Mouse (Mus musculus): Measurements from ENCODE around the gene Trim28. TPM values are rescaled to one million over a fixed set of nuclear protein-coding genes. Genes with fewer than 3 reads are reported as not detected.
A peak's percentile ranks its signal among the peaks of the same experiment; 100 is the strongest.

The Trim28 gene
- 352 and 453 TPM in 2 replicates for polyA plus RNA-seq (2011; ENCODE audit: insufficient read length, low read depth, missing spikeins)

DNA sequence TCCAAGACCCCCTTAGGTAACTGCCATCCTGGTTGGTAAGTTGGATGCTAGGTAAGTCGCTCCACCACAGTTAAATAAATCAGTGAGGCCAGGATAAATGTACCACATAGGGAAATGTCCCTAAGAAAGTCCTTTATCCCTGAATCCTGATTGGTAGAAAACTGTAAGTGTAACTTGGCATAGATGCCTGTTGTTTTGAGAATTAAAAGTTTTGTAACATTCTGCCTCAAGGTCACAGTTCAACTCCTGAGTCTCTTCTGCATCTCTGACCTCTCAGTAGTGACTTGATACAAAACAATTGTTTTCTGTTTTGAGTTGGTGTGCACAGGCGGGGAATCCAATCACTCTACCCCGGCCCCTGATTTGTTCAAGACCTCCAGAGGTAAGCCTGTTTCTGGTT lies at the start of gene Trim28:
Gene Trim28, plus strand, starts transcription at position 264 of the 400 bp plus-strand sequence.
- Histone ChIP-seq H3K4me3 (ENCODE audit: insufficient read depth, low read length) (no peak within 1 kb of the TSS), H3K4me1 (ENCODE audit: control insufficient read depth, insufficient read depth, low read length) (no peaks in the 10 kb centered on the region), H3K27ac (ENCODE audit: insufficient read depth, low read length) (no peak within 1 kb of the TSS)
- TF ChIP-seq CTCF (IDR thresholded peaks at IDR 0.05; ENCODE audit: borderline replicate concordance, insufficient read depth, low read length) = no peak
- TF ChIP-seq POLR2A (IDR thresholded peaks at IDR 0.05; ENCODE audit: low read depth, low read length) = no peak

DNA sequence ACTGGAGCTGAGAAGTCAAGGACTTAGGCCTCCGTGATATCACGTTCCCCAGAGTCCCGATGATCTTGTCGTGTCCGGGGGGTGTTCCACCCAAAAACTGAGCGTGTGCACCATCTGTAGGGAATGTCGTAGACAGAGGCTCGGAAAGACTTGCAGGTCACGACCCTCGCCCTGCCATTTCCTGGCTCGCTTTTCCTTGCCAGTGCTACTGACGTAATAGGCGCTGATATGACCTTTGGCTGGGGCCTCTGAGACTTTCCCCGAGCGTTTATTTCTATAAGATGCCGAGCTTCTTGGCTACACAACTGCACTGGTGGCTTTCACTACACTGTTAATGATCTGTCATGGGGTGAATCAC lies 49.1 kb upstream of the Trim28 start:
- Histone ChIP-seq H3K27ac (ENCODE audit: insufficient read depth, low read length) (peak overlapping the region; percentile 12; the same call in 1 of the 2 replicates), H3K4me3 (ENCODE audit: insufficient read depth, low read length) (peak overlapping the region; percentile 42), H3K4me1 (ENCODE audit: control insufficient read depth, insufficient read depth, low read length) (peaks cover 3% of the 10 kb centered on the region; the same call in 1 of the 2 replicates)
- TF ChIP-seq CTCF (IDR thresholded peaks at IDR 0.05; ENCODE audit: borderline replicate concordance, insufficient read depth, low read length) (no peak), POLR2A (IDR thresholded peaks at IDR 0.05; ENCODE audit: low read depth, low read length) (no peak)

DNA sequence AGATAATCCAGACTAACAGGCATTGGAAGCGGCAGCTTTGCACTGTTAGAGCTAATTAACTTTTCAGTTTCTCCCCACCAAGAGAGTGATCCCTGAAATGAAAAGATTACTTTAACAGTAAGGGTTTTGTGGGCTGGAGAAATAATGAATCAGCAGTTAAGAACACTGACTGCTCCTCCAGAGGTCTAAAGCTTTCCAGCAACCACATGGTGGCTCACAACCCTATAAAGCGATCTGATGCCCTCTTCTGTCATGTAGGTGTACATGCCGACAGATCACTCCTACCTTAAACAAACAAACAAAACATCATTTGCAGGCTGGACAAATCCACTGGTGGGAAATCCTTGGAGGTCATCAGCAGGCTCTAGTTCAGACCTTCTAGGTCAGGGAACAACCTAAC lies 44.0 kb upstream of the Trim28 start:
- Histone ChIP-seq H3K27ac (ENCODE audit: insufficient read depth, low read length) (no peak overlapping the region; the same call in 1 of the 2 replicates), H3K4me1 (ENCODE audit: control insufficient read depth, insufficient read depth, low read length) (peaks cover 3% of the 10 kb centered on the region; the same call in 1 of the 2 replicates), H3K4me3 (ENCODE audit: insufficient read depth, low read length) (no peak overlapping the region)
- no peak for TF ChIP-seq POLR2A (IDR thresholded peaks at IDR 0.05; ENCODE audit: low read depth, low read length)
- no peak for TF ChIP-seq CTCF (IDR thresholded peaks at IDR 0.05; ENCODE audit: borderline replicate concordance, insufficient read depth, low read length)

DNA sequence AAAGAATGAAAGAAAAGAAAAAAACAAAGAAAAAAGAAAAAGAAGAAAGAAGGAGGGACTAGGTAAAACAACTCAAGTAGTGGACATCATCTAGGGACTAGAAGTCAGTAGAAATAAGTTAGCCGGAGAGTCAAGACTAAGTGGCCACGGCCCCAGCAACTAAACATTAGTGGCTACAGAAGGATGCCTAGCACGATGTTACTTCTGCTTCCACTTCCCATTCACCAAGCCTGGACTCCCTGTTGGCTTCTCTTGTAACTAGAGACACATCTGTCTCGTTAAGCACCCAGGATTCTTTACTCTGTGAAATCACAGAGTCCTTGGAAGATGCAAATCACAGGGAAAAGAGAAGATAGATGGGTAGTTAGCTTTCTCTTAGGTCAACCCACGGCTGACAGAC lies 41.4 kb upstream of the Trim28 start:
- Histone ChIP-seq H3K4me1 (ENCODE audit: control insufficient read depth, insufficient read depth, low read length) (no peaks in the 10 kb centered on the region), H3K4me3 (ENCODE audit: insufficient read depth, low read length) (no peak overlapping the region), H3K27ac (ENCODE audit: insufficient read depth, low read length) (no peak overlapping the region)
- TF ChIP-seq POLR2A (IDR thresholded peaks at IDR 0.05; ENCODE audit: low read depth, low read length) (no peak), CTCF (IDR thresholded peaks at IDR 0.05; ENCODE audit: borderline replicate concordance, insufficient read depth, low read length) (no peak)

DNA sequence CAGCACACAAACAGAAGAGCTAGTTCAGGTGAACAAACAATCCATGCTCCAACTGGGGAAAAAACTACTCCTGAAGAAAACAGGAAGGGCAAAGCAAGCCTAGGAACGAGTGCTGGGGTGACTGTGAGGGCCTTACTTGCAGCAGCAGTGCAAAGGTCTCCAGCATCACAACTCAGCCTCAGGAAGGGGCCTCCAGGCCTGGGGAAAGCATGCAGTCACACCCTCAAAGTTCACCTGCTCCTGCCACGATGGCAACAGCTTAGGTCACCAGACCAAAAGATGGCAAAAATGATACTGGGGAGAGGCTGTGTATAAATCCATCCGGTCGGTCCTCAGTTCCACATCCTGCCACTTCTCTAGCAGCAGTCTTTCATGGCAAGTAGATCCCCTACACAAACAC lies 40.0 kb upstream of the Trim28 start:
- Histone ChIP-seq H3K4me3 (ENCODE audit: insufficient read depth, low read length) (no peak overlapping the region), H3K27ac (ENCODE audit: insufficient read depth, low read length) (no peak overlapping the region), H3K4me1 (ENCODE audit: control insufficient read depth, insufficient read depth, low read length) (no peaks in the 10 kb centered on the region)
- no peak for TF ChIP-seq POLR2A (IDR thresholded peaks at IDR 0.05; ENCODE audit: low read depth, low read length)
- TF ChIP-seq CTCF (IDR thresholded peaks at IDR 0.05; ENCODE audit: borderline replicate concordance, insufficient read depth, low read length) = no peak

DNA sequence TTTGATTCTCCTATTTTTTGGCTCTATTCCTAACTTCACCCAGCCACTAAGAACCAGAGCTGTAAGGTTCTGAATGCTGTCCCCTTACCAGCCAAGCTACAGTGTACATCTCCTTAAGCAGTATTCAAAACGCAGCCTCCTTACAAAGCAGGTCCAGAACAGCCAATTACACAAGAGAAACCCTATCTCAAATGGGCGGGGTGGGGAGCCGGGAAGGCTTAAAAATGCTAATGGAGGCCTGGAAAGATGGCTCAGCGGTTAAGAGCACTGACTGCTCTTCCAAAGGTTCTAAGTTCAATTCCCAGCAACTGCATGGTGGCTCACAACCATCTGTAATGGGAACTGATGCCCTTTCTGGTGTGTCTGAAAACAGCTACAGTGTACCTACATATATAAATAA lies 39.2 kb upstream of the Trim28 start:
- no peaks in the 10 kb centered on the region for H3K4me1 ChIP-seq (ENCODE audit: control insufficient read depth, insufficient read depth, low read length)
- no peak overlapping the region for H3K27ac ChIP-seq (ENCODE audit: insufficient read depth, low read length)
- TF ChIP-seq CTCF (IDR thresholded peaks at IDR 0.05; ENCODE audit: borderline replicate concordance, insufficient read depth, low read length) = no peak
- no peak for TF ChIP-seq POLR2A (IDR thresholded peaks at IDR 0.05; ENCODE audit: low read depth, low read length)
- no peak overlapping the region for H3K4me3 ChIP-seq (ENCODE audit: insufficient read depth, low read length)

DNA sequence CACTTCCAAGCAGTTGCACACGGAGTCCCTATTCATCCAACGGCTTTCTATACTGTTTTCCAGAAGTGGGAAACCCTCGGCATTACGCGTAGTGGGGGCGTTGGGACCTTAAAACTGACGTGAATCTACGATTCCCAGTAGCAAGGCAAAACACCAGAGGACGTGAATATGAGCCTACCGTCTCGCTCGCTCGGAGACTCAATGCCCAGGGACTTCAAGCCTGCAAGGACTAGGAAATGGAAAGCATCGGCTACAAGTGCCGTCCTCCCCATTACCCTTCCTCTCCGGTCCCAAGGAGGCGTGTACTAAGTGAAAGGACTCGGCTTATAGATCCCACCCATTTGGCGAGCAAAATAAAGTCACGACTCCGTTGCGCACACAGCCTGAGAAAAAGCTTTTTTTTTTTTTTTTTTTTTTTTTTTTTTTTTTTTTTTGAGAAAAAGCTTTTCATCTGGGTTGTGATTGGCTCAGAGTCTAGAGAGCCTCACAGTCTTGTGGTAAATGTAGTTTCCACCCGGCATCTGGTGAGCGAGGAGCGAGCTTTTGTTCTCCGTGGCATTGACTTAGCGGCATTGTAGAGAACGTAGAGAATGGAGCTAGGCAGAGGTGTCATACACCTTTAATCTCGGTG lies 37.3 kb upstream of the Trim28 start:
- Histone ChIP-seq H3K4me3 (ENCODE audit: insufficient read depth, low read length) (peak overlapping the region; percentile 43), H3K27ac (ENCODE audit: insufficient read depth, low read length) (peak overlapping the region; percentile 43), H3K4me1 (ENCODE audit: control insufficient read depth, insufficient read depth, low read length) (no peaks in the 10 kb centered on the region)
- TF ChIP-seq CTCF (IDR thresholded peaks at IDR 0.05; ENCODE audit: borderline replicate concordance, insufficient read depth, low read length) (no peak), POLR2A (IDR thresholded peaks at IDR 0.05; ENCODE audit: low read depth, low read length) (peak; percentile 85)

DNA sequence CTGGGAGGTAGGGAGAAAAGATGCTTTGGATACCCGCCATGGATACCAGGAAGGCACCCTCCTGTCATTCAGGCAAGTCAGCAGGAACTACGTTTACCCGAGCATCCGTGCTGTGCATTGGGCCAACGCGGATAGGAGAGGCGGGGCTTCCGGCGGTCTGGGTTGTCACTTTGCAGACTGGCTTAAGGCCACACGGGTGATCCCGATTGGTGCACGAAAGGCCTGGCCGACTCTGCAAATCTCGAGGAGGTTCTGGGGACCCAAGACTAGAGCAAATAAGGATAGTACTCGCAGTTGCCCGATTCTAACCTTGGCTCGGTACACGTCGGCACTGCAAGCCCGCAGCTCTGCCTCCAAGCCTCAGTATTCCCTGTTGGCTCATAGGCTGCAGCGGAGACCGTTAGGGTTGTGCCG lies 33.2 kb upstream of the Trim28 start, which contains the start of gene Zfp324:
Gene Zfp324, plus strand, starts transcription at position 161 of the 414 bp plus-strand sequence.
- Histone ChIP-seq H3K27ac (ENCODE audit: insufficient read depth, low read length) (peak within 1 kb of the TSS; percentile 82), H3K4me3 (ENCODE audit: insufficient read depth, low read length) (peak within 1 kb of the TSS; percentile 72), H3K4me1 (ENCODE audit: control insufficient read depth, insufficient read depth, low read length) (peaks cover 5% of the 10 kb centered on the region; the same call in 1 of the 2 replicates)
- TF ChIP-seq POLR2A (IDR thresholded peaks at IDR 0.05; ENCODE audit: low read depth, low read length) (peak; percentile 87), CTCF (IDR thresholded peaks at IDR 0.05; ENCODE audit: borderline replicate concordance, insufficient read depth, low read length) (no peak)

DNA sequence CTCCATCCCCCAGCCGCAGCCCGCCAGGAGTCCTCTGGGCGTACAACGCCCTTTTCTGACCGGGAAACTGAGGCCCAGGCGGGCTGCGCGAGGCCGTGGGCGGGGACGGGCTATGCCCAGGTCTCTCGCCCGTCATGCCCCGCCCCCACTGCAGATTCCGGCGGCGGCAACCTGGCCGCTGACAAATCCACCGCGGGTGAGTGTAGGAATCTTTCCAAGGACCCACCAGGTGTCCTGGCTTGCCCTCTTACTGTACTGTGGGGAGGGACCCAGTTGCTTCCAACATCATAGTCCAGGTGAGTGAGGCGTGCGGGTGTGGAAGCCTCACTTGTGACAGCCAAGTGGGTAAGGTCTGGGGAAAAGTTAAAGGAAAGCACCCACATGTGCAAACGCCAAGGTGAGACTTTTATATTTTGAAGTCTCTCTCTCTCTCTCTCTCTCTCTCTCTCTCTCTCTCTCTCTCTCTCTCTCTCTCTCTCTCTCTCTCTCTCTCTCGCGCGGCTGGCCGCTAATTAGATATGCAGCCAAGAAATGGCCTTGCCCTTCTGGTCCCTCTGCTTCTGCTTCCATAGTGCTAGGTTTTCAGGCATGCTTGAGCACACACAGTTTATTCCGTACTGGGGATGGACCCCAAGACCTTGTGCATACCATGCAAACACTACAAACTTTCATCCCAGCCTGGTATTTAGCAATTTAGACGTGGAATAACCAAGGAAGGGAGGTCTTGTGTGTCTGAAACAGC lies 32.6 kb upstream of the Trim28 start:
- Histone ChIP-seq H3K4me3 (ENCODE audit: insufficient read depth, low read length) (peak overlapping the region; percentile 72), H3K4me1 (ENCODE audit: control insufficient read depth, insufficient read depth, low read length) (peaks cover 5% of the 10 kb centered on the region; the same call in 1 of the 2 replicates), H3K27ac (ENCODE audit: insufficient read depth, low read length) (peak overlapping the region; percentile 82)
- TF ChIP-seq CTCF (IDR thresholded peaks at IDR 0.05; ENCODE audit: borderline replicate concordance, insufficient read depth, low read length) = no peak
- TF ChIP-seq POLR2A (IDR thresholded peaks at IDR 0.05; ENCODE audit: low read depth, low read length) = no peak

DNA sequence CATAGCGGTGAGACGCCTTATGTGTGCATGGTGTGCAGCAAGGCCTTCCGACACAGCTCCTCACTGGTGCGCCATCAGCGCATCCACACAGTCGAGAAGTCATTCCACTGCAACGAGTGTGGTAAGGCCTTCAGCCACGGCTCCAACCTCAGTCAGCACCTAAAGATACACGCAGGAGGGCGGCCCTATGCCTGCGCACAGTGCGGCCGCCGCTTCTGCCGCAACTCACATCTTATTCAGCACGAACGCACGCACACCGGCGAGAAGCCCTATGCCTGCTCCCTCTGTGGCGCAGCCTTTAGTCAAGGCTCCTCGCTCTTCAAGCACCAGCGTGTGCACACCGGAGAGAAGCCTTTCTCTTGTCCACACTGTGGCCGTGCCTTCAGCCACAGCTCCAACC lies 28.0 kb upstream of the Trim28 start:
- no peak for TF ChIP-seq POLR2A (IDR thresholded peaks at IDR 0.05; ENCODE audit: low read depth, low read length)
- TF ChIP-seq CTCF (IDR thresholded peaks at IDR 0.05; ENCODE audit: borderline replicate concordance, insufficient read depth, low read length) = no peak
- Histone ChIP-seq H3K4me3 (ENCODE audit: insufficient read depth, low read length) (no peak overlapping the region), H3K4me1 (ENCODE audit: control insufficient read depth, insufficient read depth, low read length) (peaks cover 5% of the 10 kb centered on the region; the same call in 1 of the 2 replicates), H3K27ac (ENCODE audit: insufficient read depth, low read length) (no peak overlapping the region)
